Mouse (Mus musculus) small intestine, adult 2 months (tissue): ENCODE results near the gene Xxylt1.

Source experiments
- CTCF ChIP-seq: fragments of 200-500 bp; IDR thresholded peaks from 2 replicates; pipeline ENCODE4 v1.5.1; 2012; ENCODE audit warnings: low read depth, mild to moderate bottlenecking, control low read depth, inconsistent platforms, low read length, moderate library complexity, mixed read lengths; ENCODE audit not compliant: insufficient replicate concordance, insufficient read length; ENCODE audit errors: extremely low read depth
- POLR2A ChIP-seq: fragments of 200-500 bp; IDR thresholded peaks from 2 replicates; pipeline ENCODE4 v1.6.1; 2012; ENCODE audit warnings: low read depth, mild to moderate bottlenecking, control low read depth, inconsistent platforms, low read length, moderate library complexity

DNA sequence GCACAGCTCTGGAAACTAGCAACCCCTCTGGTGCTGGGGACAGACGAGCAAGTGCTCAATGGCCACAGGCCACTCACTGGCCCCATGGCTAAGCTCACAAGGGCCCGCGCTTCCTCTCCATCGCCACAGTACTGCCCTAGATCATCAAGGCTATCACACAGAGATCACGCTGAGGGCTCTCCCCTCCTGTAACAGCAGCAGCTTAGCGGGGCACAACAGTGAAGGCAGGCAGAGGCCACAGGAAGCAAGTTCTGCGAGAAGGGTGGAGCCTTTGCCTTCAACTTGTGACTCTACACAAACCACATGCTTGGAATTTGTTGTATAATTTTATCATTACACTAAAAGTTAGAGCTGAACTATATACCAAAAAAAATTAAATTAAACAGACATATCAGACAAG is 46.0 kb downstream of the Xxylt1 start:
- no peak for TF ChIP-seq POLR2A
- TF ChIP-seq CTCF: no peak
